Mouse (Mus musculus): ENCODE data around the gene Olfr1082.
"Not testable (repeated sequence)": the region's sequence is repeated elsewhere in the genome, so short reads cannot be mapped to it uniquely, and the experiment has no call there.

The Olfr1082 gene

GRCm38 (mm10) chr2:86598866-86599265, at the start of gene Olfr1082:
Gene Olfr1082 (minus strand): TSS chr2:86598966.
- DNase-seq = not testable (repeated sequence)

DNA sequence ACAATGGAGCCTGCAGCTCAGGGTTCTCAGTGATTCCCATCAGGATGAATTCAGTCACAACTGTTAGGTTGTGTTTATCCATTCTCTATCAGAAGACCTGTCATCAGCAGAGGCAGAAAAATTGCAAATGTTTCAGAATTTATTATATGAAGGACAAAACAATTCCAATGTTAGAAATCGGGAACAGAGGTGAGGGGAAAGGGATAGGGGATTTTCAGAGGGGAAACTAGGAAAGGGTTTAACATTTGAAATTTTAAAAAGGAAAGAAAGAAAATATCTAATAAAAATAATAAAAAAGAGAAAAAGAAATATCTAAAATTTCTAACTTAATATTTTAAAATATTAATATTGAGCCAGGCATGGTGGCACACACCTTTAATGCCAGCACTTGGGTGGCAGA, 40.9 kb upstream of the Olfr1082 start, which contains the start of gene Olfr1084:
Gene Olfr1084, minus strand, starts transcription at position 101 of the 400 bp plus-strand sequence.
- DNase-seq = not testable (repeated sequence)

GRCm38 (mm10) chr2:86558135-86558534, 40.6 kb downstream of the Olfr1082 start, which contains the start of gene Olfr1080:
Gene Olfr1080 (minus strand): TSS chr2:86558235.
- not testable (repeated sequence) for DNase-seq

Measured in B cell, adult 2 months (primary cell).